Comparison of ENCODE assay signal across 8 mouse cellular contexts in genomic region chr3:105058627-105059513, GRCm38 (mm10). TPM values are rescaled to one million over a fixed set of nuclear protein-coding genes. Genes with fewer than 3 reads are reported as not detected.
DNase-seq lines count a peak whose midpoint lies in the region; ATAC-seq lines count a peak whose summit lies in the region.

No protein-coding gene starts in this region.

- peak overlapping the region; percentile 56 for H3K4me2 ChIP-seq in hindbrain, embryonic 12.5 days (replicated peaks)

- DNase-seq in Muller cell, postnatal 12 days (ENCODE audit: inconsistent ontology term): peak; percentile 85
- peak; percentile 89 for DNase-seq in cerebellum, adult 9-10 months
- DNase-seq in frontal cortex, postnatal 10 days (ENCODE audit: low spot score in 2 of 2): peak; percentile 69 to 85
- DNase-seq in layer of hippocampus, postnatal 14 days (ENCODE audit: low spot score in 2 of 2): peak; percentile 87 to 93
- DNase-seq in lung, postnatal 14 days: peak; percentile 90
- peak; percentile 74 for DNase-seq in ovary, postnatal 36 days (ENCODE audit: low spot score)
- peak; percentile 66 for DNase-seq in thymus, postnatal 25 days

- peaks cover 13% of the 10 kb centered on the region; the same call in 1 of the 2 replicates for H3K27me3 ChIP-seq in hindbrain, embryonic 12.5 days

- H3K9ac ChIP-seq in hindbrain, embryonic 12.5 days: no peak overlapping the region; the same call in 1 of the 2 replicates

- WGBS in hindbrain, embryonic 12.5 days: 19% methylated on average over 25 of the region's 25 CpGs

- ATAC-seq in hindbrain, embryonic 12.5 days (ENCODE audit: low FRiP score): peak; percentile 55; the same call in 1 of the 2 replicates

- peaks cover 4% of the 10 kb centered on the region; the same call in 1 of the 2 replicates for H3K4me1 ChIP-seq in hindbrain, embryonic 12.5 days

- no peaks in the 10 kb centered on the region for H3K36me3 ChIP-seq in hindbrain, embryonic 12.5 days

- H3K27ac ChIP-seq in hindbrain, embryonic 12.5 days: no peak overlapping the region

- peak overlapping the region; percentile 13; the same call in 1 of the 2 replicates for H3K4me3 ChIP-seq in hindbrain, embryonic 12.5 days

- no peaks in the 10 kb centered on the region for H3K9me3 ChIP-seq in hindbrain, embryonic 12.5 days (replicated peaks)

RNA-seq across cellular contexts. Expression of gene Cttnbp2nl, which starts 5.9 kb away (rescaled TPM):
- 60.3 and 66.8 TPM in 2 replicates for polyA plus RNA-seq in hindbrain, embryonic 12.5 days (2016; fragmentation: Nextera tagmentation; extraction: Ambion mirVana)
- 10 to 100 TPM; 30.0 to 34.0 TPM for total RNA-seq in layer of hippocampus, postnatal 14 days (2021)

RNA-seq across cellular contexts. Expression of gene 4930564D02Rik, which starts 7.8 kb away (rescaled TPM):
- not detected in 2 replicates for polyA plus RNA-seq in hindbrain, embryonic 12.5 days (2016; fragmentation: Nextera tagmentation; extraction: Ambion mirVana)
- not detected for total RNA-seq in layer of hippocampus, postnatal 14 days (2021)
